Mouse (Mus musculus): ENCODE measurements around the gene Creld2.

DNA sequence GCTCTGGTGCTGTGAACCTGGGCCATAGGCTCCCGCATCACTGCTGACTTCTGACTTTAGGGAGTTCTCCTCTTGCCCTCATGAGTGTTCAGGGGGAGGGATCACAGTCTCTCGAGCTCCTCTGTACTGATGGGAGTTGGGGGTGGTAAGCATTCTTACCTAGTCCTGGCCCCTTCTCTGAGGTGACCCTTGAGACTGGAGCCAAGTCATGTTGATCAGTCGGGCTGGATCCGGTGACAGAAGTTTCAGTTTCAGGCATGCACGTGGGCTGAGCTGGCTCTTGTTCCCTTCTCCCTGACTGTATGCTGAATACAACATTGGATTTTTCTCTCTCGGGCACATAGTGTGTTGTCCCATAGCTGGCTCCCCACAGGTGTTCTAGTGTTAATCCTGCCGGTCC is 2.0 kb downstream of the Creld2 start:
- TF ChIP-seq CTCF (IDR thresholded peaks at IDR 0.05; ENCODE audit: borderline replicate concordance, extremely low read depth, insufficient read depth, insufficient read length) (no peak), POLR2A (IDR thresholded peaks at IDR 0.05; ENCODE audit: borderline replicate concordance, extremely low read depth, insufficient read depth, insufficient read length, poor library complexity, severe bottlenecking) (no peak)
